Mouse (Mus musculus) kidney, postnatal 14 days (tissue): ENCODE measurements around the gene Alyref.
A peak's percentile ranks its signal among the peaks of the same experiment; 100 is the strongest.
"Not testable (repeated sequence)": the region's sequence is repeated elsewhere in the genome, so short reads cannot be mapped to it uniquely, and the experiment has no call there.

Source experiments
- DNase-seq: peaks from one replicate; pipeline ENCODE4 v3.0.0; 2022; ENCODE audit warnings: mixed read lengths

Gene Alyref

DNA sequence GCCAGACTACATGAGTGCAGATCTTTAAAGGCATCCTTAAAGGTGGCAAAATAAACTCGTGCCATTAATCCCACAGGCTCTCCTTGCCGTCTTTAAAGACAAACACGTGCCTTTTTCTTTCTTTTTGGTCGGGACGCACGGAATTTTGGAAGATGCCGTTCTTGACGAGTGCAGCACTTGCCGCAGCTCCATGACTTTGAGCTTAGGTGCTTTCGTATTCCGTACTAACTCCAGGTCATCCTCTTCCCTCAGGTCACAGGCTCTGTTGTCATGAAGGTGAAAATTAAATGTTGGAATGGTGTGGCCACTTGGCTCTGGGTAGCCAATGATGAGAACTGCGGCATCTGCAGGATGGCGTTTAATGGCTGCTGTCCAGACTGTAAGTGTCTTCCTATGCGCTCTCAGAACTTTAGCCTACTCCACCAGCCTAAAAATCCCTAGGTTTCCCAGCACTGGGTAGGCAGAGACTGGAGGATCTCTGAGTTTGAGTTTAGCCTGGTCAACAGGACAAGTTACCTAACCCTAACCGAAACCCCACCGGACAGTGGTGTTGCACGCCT is 905 bp upstream of the Alyref start:
- DNase-seq, result no peak

DNA sequence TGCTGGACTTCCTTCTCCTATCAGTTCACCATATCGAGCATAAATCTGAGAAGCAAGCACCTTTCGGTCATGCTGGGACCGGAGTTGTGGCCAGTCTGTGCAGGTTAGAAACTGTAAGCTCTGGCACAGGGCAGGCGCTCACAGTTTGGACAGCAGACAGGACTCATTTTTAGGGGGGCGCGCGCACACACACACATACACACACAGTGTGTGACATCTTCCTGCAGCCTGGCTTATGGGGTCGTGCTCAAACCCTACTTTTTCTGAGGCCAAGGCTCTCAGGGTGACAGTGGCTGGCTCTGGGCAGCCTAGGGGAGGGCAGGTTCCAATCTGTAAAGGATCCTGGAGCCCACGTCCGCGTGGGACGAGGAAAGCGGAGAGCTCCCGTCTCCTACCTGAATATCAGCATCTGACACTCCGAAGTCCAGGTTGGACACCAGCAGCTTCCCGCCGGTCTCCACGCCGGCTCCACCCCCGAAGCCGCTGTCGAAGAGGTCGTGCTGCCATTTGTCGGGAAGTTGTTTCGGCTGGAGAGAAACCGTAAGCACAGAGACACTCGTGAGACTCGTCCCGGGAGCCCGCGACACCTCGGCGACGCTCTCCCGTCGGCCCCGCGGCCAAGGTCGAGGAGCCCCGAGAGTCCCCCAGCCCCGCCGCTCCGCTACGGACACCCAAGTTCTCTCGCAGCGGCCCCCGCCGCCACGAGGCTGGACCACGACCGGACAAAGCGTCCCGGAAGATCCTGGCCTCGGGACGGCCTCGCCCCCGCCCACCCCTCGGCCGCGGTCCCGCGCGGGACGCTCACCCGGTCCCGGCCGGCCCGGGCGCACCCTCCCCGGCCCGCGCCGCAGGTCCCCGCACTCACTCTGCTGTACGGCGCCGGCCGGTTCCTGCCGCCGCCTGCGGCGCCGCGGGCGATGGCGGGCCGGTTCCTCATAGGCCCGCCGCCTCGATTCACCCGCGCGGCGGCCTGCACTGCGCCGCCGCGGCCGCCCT is 627 bp downstream of the Alyref start:
- DNase-seq, result peak; percentile 49

DNA sequence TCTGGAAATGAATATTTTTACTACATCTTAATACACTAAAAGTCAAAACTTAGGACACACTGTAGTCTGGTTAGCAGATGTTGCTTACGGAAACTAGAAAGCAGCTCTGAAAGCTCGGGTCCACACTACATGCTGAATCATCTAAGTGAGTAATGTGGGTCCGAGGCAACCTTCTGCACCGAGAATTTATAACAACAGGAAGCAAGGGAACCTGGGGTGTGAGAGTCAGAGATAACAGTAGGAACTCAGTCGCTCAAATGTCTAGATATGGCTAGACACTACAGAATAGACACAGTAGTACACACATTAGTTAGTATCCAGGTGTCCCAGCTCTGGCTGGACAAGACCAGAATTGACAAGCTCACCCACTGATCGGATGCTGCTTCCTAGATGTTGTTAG is 9.6 kb downstream of the Alyref start:
- DNase-seq, result no peak

DNA sequence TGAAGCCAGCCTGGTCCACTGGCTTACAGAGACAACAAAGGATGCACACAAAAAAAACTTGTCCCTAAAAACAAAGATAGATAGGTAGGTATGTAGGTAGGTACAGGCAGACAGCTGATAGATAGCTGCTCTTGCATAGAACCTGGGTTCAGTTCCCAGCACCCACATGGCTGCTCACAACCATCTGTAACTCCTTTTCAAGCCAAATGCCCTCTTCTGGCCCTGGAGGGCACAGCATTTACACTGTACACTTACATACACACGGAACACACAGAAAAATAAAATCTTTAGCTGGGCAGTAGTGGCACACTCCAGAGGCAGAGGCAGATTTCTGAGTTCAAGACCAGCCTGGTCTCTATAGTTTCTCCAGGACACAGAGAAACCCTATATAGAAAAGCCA is 14.2 kb downstream of the Alyref start:
- no peak for DNase-seq

DNA sequence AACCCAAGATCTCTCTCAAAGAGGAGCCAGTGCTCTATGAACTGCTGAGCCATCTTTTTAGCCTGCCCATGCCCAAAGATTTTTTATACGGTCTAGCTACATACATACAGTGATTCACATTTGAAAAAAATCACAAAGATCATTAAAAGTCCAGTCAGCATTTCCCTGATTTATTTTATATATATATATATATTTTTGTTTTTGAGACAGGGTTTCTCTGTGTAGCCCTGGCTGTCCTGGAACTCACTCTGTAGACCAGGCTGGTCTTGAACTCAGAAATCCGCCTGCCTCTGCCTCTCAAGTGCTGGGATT is 15.2 kb downstream of the Alyref start:
- DNase-seq, result not testable (repeated sequence)

DNA sequence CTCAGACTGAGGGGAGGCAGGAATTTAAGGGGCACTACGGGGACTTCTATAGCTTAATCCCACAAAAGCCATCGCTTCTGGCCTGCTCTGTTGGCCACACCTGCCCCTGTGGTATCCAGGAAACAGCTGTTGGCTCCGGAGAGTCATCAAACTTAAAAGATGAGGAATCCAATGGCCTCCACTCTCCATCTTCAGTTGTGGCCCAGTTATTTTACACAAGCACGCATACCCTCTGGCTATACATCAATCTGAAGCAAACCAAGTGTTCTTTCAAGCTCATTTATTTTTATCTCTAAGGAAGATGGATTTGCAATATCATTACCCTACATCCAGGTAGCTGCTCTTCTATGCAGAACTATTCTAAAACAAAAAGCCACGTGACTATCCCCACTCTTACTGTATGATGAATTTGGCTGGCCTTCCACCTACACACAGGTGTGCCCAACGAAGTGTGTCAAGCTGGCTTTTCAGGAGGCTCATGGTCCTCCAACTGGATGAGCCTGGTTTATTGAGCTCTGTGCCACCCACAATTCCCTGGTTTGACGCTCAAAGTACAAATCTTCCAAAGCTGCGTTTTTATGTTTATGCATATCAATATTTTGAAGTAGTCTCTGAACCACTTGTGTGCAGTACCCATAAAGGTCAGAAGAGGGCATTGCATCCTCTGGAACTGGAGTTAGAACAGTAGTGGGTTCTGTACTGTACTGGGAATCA is 15.7 kb downstream of the Alyref start:
- DNase-seq, result peak; percentile 54

DNA sequence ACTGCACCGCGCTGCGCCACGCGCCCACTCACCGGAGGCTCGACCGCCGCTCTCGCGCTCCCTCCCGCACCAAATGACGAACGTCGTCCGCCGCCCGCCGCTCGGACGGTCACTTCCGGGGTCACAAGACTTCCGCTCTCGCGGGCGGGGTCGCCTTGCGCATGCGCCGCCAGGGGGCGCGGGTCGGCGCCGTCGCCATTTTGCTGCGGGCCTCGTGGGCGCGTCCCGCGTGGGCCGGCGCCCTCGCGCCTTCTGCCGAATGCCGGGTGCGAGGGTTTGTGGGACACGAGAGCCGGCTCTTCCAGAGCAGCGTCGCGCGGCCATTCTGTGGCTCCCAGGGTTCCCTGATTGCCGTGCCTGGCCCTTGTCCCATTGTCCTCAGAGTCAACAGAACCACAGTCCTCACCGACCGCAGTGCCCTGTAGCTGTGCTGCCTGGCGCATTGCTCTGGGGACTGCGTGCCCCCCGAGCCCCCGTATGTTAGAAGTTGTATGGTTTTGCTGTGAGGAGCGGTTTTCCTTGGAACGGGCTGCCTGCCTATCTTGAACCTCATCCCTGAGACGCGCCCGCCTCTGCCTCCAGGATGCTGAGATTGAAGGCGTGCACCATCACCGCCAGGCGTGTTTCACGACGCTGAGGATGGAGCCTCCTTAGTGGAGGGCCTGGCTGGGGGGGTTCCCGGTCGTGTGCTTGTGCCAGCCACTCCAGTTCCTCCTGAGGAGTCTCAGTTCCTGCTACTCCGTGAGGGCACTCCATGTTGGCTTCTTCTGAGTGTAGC is 16.5 kb downstream of the Alyref start, which contains the start of gene Arhgdia:
Gene Arhgdia, minus strand, starts transcription at position 135 of the 778 bp plus-strand sequence.
- peak; percentile 94 for DNase-seq

DNA sequence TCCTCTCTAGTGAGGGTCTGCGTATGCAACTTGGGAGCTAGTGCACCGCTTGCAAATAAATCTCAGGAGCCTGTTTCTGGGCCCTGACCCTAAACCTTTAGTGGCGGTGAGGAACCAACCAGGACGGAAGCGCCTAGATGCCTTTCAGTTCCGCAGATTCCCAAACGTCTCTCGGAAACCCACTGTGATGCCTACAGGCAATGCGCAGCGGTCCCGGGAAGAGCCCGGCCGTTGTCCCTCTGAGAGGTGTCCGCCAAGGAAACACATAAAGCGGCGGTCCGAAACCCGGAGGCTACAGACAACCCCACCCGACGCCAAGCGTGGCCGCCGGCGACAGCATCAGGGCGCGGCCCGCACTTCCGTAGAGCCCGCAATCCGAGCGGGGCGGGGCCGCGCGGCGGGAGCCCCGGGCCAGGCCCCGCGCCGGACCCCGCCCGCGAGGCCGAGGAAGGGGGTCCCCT is 17.3 kb downstream of the Alyref start:
- peak; percentile 64 for DNase-seq

DNA sequence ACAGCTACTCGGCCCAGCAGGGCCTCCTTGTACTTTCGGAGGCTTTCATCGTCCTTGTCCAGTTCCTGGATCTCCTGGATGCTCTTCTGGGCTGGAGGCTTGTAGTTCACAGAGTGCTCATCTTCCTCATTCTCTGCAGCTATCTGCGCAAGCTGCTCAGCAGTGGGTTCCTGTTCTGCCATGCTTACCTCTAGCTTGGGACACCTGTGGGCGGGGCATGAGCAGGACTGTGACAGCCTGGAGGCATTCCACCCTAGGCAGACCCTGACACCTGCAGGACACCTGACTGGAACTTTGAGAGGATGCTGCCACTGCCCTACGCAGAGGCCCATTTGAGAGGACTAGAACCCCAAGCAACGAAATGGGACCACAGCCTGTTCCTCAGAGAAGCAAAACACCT is 18.0 kb downstream of the Alyref start:
- DNase-seq, result peak; percentile 49

DNA sequence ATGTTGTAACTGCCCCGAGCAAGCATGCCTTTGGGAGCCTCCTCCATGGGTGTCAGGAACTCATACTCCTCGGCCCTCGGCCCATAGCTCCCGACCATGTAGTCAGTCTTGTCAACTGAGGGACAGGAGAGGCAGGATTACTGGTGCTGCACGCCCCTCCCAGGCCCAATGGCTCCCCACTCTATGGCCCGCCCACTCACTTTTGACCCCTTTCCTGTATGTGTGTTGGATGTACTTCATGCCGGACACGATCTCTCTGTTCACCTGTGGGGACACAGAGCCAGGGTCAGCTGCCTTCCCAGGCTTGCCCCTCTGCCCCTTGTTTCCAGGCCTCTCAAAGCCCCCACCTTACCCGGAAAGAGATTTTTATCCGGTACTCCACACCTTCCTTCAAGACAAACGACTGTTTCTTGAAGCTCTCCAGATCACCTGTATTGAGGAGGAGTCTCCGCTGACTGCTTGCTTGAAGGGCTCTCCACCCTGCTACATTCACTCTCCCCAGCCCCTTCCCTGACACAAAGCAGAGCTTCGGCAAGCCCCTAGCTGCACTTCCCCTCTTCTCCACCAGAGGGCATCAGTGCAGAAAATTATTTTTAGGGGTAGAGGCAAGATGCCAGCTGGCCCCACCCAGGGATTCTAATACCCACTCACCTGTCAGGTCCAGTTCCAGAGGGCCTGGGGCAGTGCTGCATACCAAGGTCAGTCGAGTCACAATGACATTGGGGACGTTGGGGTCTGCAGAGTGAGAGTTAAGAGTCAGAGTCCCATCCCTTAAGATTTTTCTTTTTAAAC is 18.7 kb downstream of the Alyref start:
- DNase-seq, result peak; percentile 72

DNA sequence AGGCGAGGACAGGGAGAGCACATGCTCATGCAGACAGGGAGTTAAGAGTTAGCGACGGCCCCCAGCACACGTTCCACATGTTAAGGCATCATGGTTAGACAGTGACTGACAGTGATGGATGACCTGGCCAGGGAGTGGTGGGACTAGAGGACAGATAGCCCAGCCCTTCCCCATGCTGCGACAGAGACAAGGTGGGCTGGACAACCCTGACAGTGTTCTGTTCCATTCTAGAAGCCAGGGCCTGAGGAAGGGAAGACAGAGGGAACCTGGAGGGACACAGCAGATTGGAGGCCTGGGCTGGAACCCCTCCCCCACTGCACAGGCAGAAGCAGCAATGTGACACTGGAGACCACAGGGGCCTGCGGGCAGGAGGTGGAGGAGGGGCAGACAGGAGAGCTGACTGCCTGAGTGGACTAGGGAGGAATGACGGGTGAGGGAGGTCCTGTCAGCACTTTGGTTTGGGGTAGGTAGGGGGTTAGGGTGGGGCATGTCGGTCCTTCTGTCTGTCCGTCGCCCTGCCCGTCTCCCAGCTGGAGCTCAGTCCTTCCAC is 19.4 kb downstream of the Alyref start:
- DNase-seq, result peak; percentile 27

DNA sequence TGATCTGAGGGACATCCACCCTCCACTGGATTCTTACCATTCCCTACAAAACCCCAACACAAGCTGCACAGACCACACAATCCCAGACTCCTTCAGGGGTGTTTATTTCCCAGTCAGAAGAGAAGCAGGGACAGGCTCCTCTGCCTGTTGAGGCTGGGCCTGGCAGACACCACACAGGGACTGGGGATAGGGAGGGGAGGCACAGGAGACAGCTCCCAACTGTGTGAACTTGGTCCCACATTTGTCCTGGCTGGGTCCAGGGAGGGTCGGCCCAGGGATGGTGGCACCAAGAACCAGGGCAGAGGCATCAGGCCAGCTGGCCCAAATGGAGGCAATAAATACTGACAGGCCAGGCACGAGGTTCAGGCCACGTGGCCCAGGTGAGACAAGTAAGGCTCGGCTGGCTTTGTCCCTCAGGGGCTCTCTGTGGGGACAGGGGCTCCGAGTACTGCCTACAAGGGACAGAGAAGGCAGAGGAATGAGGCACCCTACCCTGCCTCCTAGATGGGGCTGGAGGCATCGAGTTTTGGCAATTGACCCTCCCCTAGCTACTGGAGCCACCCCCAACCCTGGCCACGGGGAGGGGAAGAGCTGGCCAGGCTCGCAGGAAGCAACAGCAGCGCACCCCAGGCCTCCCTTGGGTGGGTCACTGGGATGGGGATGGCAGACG is 20.0 kb downstream of the Alyref start:
- peak; percentile 27 for DNase-seq

DNA sequence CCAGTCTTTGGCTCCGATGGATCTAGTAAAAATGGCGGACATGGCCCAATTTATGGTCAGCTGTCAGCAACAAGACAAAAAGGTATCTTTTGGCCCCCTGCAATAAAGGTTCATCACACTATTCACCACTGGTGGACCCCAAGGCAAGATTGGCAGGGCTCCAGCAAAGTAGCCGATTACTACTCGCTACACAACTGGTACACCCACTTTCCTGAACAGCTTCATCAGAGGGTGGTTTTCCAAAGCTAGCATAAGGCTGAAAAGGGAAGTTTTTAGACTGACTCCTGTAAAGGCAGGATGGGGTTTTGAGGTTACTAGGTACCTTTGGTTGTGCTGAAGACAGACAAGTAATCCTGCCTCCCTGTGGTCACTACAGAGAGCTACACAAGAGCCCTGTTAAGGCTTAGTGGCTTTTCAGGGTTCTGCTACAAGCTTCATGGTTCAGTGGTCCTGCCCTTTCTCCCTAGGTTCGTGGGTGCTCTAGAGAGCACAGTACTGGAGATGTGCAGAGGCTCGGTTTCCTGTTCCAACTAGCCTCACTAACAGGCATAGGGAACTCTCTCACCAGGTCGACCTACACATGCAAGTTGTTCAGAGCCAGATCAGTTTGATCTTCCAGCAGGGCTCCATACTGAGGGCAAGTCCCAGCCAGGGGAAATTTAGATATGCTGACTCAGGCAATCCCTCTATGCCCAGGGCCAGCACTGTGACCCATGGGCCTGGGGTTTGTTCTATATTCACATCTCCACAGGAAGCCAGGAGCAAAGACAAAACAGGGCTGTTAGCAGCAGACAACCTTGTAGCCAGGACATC is 20.7 kb downstream of the Alyref start:
- DNase-seq, result peak; percentile 69

DNA sequence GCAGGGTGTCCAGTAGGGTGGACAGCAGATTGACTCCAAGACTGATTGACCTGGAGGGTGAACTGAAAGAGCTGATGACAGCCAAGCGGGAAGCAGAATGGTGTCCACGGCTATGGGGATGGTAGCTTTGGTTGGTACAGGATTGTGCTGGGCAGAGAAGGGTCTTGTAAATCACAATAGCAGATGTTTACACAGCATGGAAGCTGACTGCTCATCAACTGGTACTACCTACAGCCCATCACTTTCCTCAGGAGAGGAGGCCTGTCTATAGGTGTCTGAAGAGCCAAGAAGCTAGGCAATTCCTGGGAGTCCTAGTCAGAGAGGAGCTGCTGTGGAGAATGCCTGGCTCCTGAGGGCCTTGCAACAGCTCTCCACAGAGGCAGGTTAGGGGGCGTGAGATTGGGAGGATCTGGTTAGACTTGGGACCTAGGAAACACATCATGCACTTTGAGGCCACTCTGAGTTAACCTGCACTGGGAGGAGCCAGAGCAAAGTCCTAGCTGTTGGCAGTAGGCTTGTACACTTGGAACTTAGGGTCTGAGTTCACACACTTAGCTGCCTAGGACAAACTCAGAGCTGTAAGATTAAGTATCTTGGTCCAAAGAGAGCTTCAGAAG is 21.7 kb downstream of the Alyref start:
- DNase-seq, result peak; percentile 82

DNA sequence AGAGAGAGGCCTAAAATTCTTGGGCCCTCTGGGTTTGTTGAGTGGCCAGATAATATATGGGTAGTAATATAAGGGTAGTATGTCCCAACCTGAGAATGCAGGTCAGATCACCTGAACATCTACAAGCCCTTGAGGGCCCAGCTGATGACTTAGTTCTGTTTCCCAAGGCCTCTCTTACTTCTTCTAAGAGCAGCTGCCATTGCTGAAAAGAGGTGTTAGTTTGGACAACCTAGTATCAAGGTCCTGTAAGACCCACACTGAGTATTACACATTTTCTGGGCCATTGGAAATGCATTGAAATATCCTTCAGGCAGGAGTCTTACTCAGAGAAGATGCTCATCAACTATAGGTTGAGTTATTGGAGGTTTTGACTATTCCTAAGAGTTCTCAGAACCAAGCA is 22.2 kb downstream of the Alyref start:
- DNase-seq, result no peak

DNA sequence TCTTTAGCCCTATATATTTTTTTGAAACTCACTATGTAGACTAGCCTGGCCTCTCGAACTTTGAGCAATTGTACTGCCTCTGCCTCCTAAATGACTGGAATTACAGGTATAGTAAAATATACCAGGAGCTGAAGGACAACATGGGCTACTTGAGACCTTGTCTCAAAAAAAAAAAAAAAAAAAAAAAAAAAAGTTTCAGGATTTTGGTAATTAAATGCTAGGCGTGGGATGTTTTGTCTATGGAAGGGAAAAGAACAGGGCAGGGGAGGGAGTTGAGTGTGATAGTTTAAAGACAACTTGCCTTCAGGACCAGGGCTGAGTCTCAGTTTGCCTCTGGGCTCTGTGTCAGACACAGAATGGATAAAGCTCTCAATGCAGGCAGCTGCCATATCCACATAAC is 23.1 kb downstream of the Alyref start:
- no peak for DNase-seq

DNA sequence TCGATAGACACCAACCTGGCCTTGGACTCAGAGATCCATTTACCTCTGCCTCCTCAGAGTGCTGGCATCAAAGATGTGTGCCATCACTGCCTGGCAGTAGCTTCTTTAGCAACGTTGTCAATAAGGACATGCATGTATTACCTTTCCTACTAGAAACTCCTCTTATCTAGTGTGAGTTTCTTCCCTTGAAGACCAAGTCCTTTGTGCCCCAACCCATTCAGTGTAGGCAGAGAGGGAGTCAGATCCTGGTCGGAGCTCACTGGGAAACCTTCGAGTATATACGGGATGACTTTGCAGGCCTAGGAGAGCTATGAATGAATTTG is 23.9 kb downstream of the Alyref start:
- DNase-seq, result no peak

DNA sequence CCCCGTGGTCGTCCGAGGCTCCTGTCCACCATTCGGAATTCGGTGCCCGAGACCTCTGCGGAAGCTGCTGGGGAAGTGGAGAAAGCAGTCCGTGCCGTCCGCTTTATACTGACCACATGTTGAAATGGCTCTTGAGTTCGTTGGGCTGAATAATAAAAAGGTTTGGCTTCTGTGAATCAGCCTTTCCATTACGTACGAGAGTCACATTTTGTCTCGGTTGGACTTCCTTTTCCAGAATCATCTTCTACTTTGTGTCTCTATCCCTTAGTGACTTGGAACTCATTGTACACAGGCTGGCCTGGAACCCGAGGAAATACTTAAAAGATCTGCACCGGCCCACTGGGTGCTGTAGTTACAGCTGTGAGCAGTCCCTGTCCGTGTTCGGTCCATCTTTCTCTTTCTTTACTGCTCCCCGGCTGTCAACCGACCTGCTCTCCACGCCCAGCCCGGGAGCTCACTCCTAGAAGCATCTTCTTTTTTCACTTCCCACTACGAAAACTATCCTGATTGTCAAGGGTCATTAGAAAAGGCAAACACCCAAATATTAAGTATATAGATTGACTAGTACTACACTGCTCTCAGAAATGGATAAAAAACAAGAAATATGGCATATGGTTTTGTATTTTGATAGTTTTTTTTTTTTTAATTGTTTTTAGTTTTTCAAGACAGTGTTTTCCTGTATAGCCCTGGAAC is 24.4 kb downstream of the Alyref start:
- DNase-seq, result no peak
